Mouse (Mus musculus) left cerebral cortex, adult 11 months (tissue): ENCODE measurements at regions not wholly inside any gene's neighbourhood (a gene's known extent, or its start where the extent isn't known, plus 50 kb on each side); places are given as distances from the start of the nearest gene placed in this dataset.

Source experiments
- DNase-seq: peaks from one replicate; pipeline ENCODE4 v3.0.0; 2022; ENCODE audit warnings: low spot score

DNA sequence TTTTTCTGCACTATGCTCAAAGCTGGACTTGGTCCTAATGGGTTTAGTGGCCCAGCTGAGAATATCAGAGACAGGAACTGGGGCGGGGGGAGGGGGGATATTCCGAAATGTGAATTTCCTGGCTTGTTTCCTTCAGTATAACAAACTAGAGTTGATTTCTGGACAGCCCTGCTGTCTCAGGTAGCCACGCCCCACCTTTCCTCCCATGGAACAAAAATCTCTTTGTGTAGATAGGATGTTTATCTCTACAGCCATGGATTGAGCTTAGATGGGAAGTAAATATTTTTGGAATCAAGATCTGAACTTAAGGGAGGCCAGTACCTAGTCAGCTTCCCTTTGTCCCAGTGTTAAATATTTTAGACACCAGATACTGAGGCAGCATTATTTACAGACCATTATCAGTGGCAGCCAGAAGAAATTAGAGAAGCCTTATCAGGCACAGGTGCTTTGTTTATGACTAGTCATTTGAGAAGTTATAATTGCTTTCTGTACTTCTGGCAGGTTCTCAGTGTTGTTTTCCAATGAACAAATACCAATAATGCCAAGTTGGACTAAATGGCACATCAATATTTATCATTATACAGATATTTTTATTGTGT is 84.7 kb upstream of the A1bg start:
- no peak for DNase-seq

DNA sequence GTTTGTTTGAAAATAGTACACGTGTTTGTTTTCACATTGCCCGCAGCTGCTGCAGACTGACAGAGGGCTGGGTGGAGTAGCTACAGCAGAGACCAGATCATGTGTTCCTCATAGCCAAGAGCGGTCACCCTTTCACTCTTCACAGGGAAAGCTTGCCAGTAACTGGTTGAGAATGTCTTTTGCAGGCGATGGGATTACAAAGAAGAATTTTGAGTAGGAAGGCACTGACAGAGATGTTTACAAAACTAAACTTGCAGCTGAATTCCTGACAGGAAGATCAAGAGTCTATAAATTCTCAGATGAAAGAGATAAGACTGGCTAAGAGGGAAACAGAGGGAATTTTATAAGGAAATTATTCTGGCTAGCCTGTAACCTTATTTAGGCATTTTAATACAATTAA is 83.8 kb upstream of the A1bg start:
- no peak for DNase-seq

DNA sequence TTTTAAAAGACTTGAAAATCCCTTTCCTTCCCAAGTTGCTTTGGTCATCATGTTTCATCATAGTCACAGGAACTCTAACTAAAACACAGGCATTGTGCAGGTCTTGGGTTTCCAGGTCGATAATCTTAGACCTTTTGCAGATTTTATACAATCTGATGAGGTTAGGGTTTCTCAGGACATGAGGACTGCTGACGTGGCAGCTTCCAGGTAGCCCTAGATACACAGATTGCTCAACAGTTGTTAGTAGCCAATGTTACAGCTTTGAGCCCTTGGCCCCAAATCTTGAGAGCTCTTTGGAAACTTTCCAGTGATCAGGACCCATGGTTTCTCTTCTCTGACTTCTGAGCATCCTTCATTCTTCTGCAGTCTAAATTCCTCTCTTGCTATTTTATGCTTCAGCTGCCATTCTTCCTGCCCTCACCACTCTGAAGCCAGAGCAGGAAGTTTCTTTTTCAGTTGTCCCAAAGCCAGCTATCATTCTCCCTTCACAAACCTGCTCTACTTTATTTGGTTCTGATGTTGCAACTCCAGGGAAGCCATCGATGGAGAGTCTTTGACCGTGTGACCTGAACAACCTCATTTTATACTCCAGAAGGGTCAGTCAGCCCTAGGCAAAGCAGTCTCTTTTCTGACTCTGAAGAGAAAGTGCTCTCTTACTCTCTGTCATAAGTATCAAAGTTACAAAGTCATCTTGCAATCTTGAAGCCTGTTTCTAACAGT is 71.3 kb upstream of the A1bg start:
- DNase-seq: no peak

DNA sequence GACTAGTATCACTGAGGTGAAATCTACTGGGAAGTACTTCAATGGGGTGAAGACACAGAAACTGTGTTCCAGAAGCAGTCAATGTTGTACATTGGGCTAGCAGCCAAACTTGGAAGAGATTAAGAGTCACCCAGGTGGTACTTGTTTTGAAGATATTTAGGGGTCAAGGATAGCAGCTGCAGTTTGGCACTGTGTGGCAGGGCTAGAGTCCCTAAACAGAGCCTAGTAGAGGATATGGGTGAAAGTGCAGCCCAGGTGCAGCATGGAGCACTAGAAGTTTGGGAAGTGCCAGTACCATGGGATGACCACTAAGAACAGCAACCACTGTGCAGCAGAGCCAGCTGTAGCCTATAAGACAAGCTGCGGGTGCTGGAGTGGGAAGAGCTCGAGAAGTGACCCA is 70.6 kb upstream of the A1bg start:
- DNase-seq: no peak

DNA sequence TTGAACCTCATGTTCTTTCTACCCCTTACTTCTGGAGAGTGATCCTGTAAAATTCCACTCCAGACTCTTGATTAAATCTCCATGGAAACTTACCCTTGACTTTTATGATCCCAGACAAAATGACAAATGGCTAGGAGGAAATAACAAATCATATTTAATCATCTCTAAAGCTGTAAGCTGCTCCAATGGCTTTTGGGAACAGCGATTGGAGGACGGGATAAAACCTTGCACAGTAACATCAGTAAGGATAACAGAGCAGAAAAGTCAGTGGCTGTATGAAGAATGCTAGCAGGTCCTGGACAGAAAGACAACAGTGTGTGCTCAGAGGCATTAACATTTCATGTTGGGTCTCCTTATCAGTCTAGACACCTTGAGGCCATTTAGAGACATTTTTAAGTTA is 59.8 kb upstream of the A1bg start:
- no peak for DNase-seq
